Mouse (Mus musculus): ENCODE measurements around the gene Olfr266. TPM values are rescaled to one million over a fixed set of nuclear protein-coding genes. Genes with fewer than 3 reads are reported as not detected.

Olfr266 gene
- total RNA-seq (2021): not detected
- long read RNA-seq, experiment 1: 0 reads
- long read RNA-seq, experiment 2: 0 reads

DNA sequence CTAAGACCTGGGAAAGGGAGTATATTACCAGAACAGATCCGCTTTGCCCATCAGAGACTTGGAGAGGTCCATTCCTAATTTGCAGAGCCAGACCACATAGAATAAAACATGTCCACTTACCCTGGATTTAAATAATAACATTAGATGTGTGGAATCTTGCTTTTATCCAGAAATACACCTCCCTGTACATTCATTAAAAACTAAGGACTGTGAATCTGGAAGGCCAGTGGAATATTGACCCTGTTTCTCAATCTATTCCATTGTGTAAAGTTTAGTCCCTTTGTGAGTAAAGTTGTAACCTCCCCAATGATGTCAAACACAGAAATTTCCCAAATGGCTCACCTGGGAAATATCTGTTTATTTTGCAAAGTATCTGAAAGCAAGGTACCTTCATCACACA, at the start of gene Olfr266:
Olfr266 (minus strand) TSS at position 101 of the 400 bp plus-strand sequence.
- DNase-seq: no peak

GRCm38 (mm10) chr3:106875626-106876025, 49.5 kb upstream of the Olfr266 start:
- DNase-seq: no peak

- no peak for DNase-seq
Measured at GRCm38 (mm10) chr3:106872893-106873292, 46.8 kb upstream of the Olfr266 start.

GRCm38 (mm10) chr3:106832107-106832506, 6.0 kb upstream of the Olfr266 start:
- DNase-seq: no peak

DNA sequence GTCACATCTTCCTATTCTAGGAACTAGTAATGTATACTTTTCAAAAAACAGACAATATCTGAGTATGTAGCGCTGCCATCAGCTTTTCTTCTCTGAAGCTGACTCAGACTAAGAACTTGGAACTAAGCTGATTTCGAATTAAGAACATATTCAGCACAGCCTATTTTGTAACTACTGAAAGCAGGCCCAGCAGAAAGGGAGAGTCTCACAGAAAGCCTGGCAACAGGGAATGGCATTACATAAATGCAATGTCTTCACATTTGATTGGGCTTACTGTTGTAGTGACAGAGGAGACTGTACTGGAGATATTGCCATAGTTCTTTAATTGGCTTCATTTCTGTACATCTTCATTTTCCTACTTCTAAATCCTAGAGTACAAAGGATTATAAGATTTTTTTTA, 8.4 kb downstream of the Olfr266 start:
- no peak for DNase-seq

DNA sequence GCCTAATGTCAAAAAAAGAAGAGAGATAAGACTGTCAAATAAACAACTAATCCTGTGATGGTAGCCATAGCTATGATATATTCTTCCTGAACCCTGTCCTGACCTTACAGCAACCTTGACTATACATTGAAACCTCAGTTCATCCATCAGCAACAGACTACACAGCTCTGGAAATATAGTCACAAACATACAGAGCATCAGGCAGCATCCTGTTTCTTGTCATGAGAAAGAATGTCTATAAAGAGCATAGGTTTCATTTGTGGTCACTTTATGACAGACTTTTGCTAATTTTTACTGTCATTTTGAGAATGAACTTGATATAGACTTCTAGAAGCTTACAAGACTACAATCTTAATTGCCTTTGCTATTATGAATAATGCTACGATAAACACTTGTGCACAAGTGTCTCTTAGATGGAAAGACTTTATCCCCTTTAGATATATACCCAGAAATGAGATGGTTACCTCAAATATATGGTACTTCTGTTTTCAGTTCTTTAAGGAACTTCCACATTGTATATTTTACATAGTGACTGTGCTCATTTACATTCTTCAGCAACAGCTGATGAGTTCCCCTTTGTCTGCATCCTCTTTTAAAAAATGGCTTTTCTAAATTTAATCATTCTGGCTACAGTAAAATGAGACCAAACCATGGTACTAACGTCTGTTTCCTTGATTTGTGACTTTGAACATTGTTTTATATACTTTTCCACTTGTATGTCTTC, 17.0 kb downstream of the Olfr266 start:
- DNase-seq: no peak

GRCm38 (mm10) chr3:106798079-106798478, 28.0 kb downstream of the Olfr266 start:
- DNase-seq: no peak

- DNase-seq: no peak
Measured at GRCm38 (mm10) chr3:106789930-106790329, 36.2 kb downstream of the Olfr266 start, which contains the start of gene Cd53. TSS of gene Cd53 (minus strand) at chr3:106790149.

DNA sequence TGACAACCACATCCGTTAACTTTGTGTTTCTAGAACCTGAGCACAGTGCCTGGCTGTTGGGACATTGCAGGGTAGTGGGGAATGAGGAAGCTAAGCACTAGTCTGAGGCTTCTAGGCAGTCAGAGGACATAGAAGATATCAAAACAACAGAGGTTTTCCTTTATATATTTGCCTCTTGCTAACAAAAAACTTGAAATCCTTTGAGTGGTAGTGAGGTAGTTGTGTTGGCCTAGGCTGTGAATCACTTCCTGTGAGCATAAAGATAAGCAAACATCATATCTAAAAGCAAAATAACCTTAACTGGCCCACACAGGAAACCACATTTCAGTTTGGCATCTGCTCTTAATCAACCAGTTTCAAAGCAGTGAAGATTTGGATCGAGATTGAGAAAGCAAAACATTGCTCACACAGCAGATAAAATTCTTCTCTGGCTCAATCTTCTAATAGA, 37.6 kb downstream of the Olfr266 start:
- DNase-seq: no peak

GRCm38 (mm10) chr3:106787972-106788371, 38.1 kb downstream of the Olfr266 start:
- DNase-seq: no peak

- DNase-seq: no peak
Measured at GRCm38 (mm10) chr3:106785130-106785529, 41.0 kb downstream of the Olfr266 start.

GRCm38 (mm10) chr3:106771834-106772233, 54.3 kb downstream of the Olfr266 start:
- DNase-seq: no peak

Other genes with a start within 250 kb of the Olfr266 start
- 1 to 10 TPM; 6.4 to 7.8 TPM for gene Lrif1, start 141.3 kb downstream of the Olfr266 start, total RNA-seq (2021)
- 1 to 10 TPM in 1 of 2 experiments, under 1 TPM in 1; 0.87 to 1.6 TPM for gene Cd53, start 36.1 kb downstream of the Olfr266 start, total RNA-seq (2021)
- gene Kcna3, start 209.9 kb upstream of the Olfr266 start, total RNA-seq (2021): not detected

Measured in gastrocnemius, postnatal 25 days (tissue).